Mouse (Mus musculus) kidney, adult 9 months (tissue): ENCODE results near the gene Mms19.
A peak's percentile ranks its signal among the peaks of the same experiment; 100 is the strongest.

Experiments used
- DNase-seq: peaks from one replicate; pipeline ENCODE4 v3.0.0; 2022

Mms19 gene

GRCm38 (mm10) chr19:41997090-41997489, 16.1 kb upstream of the Mms19 start:
- DNase-seq, result no peak

GRCm38 (mm10) chr19:41995483-41995882, 14.5 kb upstream of the Mms19 start:
- no peak for DNase-seq

- no peak for DNase-seq
These were observed 13.1 kb upstream of the Mms19 start for GRCm38 (mm10) chr19:41994023-41994422.

GRCm38 (mm10) chr19:41993484-41993883, 12.5 kb upstream of the Mms19 start:
- DNase-seq, result peak; percentile 92

- DNase-seq, result no peak
These were observed 12.0 kb upstream of the Mms19 start for GRCm38 (mm10) chr19:41992971-41993370.

GRCm38 (mm10) chr19:41991926-41992477, 11.0 kb upstream of the Mms19 start:
- no peak for DNase-seq

- no peak for DNase-seq
These were observed 8.9 kb upstream of the Mms19 start for GRCm38 (mm10) chr19:41989810-41990209.

- DNase-seq, result no peak
These were observed 6.2 kb upstream of the Mms19 start for GRCm38 (mm10) chr19:41987206-41987605.

GRCm38 (mm10) chr19:41985994-41986393, 5.0 kb upstream of the Mms19 start:
- no peak for DNase-seq

GRCm38 (mm10) chr19:41982791-41983150, 1.8 kb upstream of the Mms19 start:
- peak; percentile 30 for DNase-seq

- peak; percentile 22 for DNase-seq
These were observed 1.2 kb upstream of the Mms19 start for GRCm38 (mm10) chr19:41981931-41982790.

- no peak for DNase-seq
These were observed 604 bp upstream of the Mms19 start, which contains the start of gene Ubtd1 for GRCm38 (mm10) chr19:41981595-41981927. Gene Ubtd1, plus strand, starts transcription at chr19:41981763.

GRCm38 (mm10) chr19:41980422-41980818, 537 bp downstream of the Mms19 start:
- peak; percentile 59 for DNase-seq

- DNase-seq, result no peak
These were observed 6.8 kb downstream of the Mms19 start for GRCm38 (mm10) chr19:41973891-41974794.

GRCm38 (mm10) chr19:41969618-41970017, 11.3 kb downstream of the Mms19 start:
- no peak for DNase-seq

GRCm38 (mm10) chr19:41953574-41953973, 27.4 kb downstream of the Mms19 start:
- no peak for DNase-seq

- DNase-seq, result no peak
These were observed 28.7 kb downstream of the Mms19 start for GRCm38 (mm10) chr19:41952287-41952686.

- DNase-seq, result no peak
These were observed 37.1 kb downstream of the Mms19 start for GRCm38 (mm10) chr19:41943841-41944240.

GRCm38 (mm10) chr19:41938539-41938938, 42.4 kb downstream of the Mms19 start:
- DNase-seq, result no peak

- no peak for DNase-seq
These were observed 45.0 kb downstream of the Mms19 start for GRCm38 (mm10) chr19:41935921-41936320.

- no peak for DNase-seq
These were observed 46.8 kb downstream of the Mms19 start for GRCm38 (mm10) chr19:41934124-41934523.

GRCm38 (mm10) chr19:41933179-41934086, 47.5 kb downstream of the Mms19 start, which contains the start of the genes Exosc1 and Zdhhc16:
Gene Exosc1, minus strand, starts transcription at chr19:41933423.
Gene Zdhhc16, plus strand, starts transcription at chr19:41933480.
- DNase-seq, result peak; percentile 99
